Mouse (Mus musculus): ENCODE data around the gene Faap100.
"Not testable (repeated sequence)": the region's sequence is repeated elsewhere in the genome, so short reads cannot be mapped to it uniquely, and the experiment has no call there.

Gene Faap100

DNA sequence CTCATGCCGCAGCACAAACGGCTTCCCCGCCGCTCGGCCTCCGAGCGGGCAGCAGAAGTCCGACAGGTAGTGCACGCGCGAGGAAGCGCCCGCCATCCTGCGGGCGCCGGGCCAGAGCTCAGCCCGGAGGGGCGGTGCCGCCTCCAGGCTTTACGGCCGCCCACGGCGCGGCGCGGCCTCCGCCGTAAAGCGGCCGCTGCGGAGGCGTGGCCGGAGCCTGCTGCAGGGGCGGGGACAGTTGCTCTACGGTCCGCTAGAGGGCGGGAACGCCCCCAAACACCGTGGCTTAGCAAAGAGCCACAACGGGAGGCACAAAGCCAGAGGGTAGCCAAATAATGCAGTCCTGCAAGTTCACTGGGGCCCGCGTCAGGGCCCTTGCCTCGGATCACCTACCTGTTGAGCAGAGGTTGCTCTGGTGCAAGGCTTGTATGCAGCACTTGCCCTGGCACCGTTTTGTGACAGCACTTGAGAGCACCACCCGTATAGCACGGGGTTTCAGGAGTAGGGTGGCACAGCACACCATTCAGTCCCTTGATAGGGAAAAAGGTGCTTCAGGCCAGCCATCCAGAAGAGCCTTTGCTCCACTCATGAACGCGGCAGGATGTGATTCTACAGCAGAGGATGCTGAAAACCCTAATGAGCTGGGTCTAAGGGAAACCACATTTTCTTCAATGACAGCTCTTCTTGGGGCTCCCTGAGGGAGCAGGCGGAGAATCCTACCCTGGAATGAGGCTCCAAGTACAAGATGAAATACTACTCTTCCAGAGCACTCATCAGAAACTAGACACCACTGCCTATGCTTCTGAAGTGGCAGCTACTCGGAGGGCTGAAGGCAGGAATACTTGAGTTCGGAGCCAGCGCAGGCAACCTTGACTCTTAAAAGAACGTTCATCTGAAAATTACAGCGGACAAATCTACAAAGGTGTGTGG lies at the start of gene Faap100:
Gene Faap100, minus strand, starts transcription at position 154 of the 930 bp plus-strand sequence.
- peak; percentile 82 for DNase-seq

DNA sequence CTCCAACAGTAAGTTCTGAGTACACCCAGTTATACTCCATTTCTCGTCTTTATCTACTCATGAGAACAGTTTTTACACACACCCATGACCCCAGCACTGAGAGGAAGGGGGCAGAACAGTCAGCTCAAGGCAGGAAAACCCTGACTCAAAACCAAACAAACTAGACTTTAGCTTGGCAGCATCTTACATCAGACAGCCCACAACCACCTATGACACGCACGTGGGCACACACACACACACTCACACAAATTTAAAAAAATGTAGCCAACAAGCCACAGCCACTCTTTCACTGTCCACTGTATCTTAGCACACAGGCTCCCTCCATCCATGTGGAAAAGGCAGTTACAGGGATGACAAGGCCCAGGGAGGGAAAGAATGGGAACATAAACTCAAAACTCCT lies 48.2 kb upstream of the Faap100 start:
- no peak for DNase-seq

DNA sequence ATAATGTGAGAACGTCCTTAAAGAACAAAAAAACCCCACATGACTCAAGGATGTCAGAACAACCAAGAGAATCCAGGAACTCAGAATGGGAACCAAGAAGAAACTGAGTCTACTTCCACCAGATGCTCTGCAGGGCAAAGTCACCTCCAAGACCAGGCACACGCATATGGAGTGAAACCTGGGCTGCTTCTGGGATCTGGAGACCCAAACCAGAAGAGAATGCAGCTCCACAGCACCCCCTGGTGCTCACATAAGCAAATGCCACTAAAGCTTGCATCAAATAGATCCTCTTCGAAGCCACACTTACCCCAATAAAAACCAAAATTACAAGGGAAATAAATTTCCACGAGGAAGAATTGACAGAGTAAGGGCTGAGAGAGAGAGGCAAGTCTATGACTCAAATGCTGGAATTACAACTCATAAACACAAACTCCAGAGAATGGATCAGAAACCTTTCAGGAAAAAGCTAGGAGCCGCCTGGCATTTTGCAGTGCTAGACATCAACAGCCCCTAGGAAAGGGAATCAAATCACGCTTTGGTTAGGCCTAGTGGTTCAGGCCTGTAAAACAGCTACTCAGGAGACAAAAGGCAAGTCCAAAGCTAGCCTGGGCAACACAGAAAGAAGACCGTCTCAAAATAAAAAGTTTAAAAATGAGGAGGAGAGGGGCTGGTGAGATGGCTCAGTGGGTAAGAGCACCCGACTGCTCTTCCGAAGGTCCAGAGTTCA lies 45.2 kb upstream of the Faap100 start:
- peak; percentile 57 for DNase-seq

DNA sequence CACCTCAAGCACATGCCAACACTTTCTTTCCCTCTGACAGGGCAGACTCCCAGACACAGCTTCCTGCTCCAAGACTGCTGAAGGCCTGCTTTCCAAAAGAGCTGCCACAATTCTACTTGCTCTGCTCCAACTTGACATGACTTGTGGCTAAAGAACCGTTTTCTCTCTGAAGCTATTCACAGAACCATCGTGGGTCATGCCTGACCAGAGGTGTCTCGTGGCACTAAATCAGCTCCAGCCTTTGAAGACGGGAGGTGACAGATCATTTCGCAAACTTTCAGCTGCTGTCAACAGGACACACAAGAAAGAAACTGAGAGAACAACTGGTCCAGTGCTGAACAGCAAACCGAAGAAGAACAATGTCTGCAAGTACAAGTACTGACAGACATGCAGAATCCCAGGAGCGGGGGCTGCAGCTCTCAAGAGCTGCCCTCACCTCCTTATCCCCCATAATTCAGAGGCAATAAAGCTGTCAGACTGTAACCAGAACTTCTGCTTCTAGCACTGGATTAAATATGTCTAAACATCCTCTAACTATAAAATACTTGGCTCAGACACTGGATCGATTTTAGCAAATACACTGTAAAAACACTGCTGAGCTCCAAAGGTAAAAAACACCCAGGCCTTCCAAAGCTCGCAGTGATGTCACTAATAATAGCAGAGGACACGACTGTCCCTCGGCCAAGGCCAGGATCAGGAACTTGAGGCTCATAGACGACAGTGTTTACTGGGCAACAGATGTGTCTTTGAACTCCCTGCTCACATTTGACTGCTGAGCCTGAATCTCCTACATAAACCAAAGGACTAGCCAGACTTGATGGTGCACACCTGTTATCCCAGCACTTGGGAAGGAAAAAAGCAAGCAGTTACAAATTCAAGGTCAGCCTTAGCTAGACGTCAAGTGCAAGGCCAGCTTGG lies 44.3 kb upstream of the Faap100 start:
- no peak for DNase-seq

DNA sequence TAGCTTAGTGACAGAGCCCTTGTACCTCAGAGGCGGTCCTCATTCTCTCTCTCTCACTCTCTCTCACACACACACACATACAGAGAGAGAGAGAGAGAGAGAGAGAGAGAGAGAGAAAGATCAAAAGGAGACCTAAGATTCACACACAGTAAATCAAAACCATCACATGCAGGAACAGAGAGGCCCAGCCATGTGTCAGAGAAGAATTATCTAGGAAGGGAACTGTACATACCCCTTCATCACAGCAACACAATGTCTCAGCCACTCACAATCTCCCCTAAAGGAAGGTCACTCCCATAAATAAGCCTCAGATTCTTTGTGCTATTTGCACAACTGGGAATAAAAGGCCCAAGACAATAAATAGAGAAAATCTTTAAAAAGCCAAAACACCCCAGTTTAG lies 40.0 kb upstream of the Faap100 start:
- DNase-seq, result no peak

DNA sequence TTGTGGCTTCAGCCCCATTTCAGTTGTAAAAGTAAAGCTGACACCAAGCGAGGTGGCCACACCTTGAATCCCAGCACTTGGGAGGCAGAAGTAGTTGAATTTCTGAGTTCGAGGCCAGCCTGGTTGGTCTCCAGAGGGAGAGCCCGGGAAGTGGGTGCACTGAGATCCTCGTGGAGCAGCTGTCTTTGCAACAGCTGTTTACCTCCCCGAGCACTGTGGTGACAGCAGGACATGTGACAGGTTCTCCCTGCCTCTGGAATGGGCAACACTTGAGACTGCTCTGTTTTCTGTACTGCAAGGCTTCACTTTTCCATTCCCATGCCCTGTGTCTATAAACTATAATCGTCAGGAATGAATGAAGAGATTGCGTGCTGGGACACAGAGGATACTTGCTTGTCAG lies 39.3 kb upstream of the Faap100 start:
- DNase-seq, result no peak

DNA sequence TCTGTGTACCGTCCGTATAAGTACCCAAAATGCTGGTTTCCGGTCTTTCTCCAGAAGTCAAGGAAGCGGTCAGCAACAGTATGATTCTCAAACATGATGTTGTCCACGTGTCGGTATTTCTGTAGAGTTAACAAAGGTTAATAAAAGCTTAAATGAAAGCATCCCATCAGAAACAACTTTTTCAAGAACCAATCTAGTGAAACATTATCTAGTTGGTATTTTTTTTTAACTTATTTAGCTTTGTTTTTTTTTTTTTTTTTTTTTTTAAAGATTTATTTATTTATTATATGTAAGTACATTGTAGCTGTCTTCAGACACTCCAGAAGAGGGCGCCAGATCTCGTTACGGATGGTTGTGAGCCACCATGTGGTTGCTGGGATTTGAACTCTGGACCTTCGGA lies 35.1 kb upstream of the Faap100 start:
- not testable (repeated sequence) for DNase-seq

DNA sequence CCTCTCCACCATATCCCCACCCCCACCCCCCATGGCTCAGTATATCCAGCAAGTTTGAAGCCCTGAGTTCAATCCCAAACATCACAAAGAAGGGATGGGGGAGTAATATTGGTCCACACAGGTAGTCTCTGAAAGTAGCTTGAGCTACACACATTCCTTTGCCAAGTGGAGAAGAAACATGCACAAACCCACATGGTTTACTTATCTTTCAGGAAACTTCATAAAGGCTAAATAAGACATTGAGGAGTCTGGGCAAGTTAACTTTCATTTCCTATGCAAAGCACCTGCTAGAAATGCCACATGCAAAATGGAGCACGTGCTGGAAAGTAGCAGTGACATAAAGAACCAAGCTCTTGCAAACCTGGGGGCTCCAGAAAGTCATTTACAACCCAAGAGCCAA lies 27.9 kb upstream of the Faap100 start:
- DNase-seq, result no peak

DNA sequence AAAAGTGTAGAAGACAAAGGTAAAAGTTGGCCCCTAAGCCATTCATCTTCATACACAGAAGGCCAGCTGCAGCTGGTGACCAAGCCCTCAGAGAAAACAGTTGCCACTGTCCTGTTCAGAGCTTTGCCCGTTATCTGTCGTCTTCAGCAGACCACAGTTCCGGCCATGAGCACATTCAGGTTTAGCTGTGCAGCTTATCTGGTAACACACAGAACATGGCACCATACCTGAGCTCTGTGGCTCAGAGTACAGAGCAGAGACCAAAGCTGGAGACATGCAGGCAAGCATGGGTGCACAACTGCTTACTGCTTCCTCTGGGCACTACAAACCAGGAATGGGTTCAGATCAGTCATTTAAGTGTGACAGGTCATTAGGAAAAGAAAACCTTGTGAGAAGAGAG lies 27.3 kb upstream of the Faap100 start:
- no peak for DNase-seq

DNA sequence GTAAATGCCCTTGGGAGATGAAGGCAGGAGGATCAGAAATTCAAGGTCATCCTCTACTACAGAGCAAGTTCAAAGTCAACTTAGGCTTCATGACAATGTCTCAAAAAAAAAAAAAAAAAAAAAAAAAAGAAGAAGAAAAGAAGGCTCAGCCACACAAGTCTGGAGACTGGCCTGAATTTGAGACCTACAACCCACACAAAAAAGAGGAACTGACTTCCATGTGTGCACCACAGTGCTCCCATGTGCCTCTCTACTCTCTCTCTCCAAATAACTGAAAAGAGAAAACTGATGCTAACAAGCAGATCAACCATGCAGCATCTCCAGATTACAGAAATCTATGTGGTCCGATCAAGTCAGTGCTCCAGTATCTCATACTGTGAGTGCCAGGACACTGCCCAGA lies 26.2 kb upstream of the Faap100 start:
- no peak for DNase-seq

DNA sequence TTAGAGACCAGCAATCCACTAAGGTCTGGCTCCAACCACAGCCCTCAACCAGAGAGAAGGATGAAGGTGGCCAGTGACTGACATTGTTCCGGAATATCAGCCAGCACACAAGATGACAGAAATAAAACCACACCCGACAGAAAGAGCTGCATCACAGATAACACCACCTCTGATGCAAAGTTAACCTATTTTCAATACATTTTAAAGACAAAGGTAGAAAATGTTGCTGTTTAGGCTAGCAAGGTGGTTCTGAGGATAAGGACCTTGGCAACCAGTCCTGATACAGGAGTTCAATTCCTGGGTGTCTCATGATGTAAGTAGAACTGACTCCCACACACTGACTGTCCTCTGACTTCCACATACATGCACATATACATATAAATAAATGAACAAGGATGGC lies 20.8 kb upstream of the Faap100 start:
- no peak for DNase-seq

DNA sequence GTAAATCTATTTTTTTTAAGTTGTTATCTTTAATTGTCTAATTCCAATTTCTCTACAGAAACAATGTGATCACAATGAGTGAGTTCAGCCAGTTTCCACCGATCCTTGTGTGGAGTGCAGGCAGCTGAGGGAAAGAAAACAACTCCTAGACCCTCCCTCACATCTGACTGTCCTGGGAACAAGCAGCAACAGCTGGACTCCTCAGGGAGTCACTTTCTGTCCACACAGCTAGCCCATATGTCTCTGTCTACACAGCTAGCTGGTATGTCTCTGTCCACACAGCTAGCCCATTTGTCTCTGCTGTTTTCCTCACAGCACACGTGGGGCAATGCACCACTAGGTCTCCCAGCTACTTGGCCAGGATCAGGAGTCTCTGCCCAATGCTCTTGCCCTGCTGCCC lies 19.0 kb upstream of the Faap100 start:
- no peak for DNase-seq

DNA sequence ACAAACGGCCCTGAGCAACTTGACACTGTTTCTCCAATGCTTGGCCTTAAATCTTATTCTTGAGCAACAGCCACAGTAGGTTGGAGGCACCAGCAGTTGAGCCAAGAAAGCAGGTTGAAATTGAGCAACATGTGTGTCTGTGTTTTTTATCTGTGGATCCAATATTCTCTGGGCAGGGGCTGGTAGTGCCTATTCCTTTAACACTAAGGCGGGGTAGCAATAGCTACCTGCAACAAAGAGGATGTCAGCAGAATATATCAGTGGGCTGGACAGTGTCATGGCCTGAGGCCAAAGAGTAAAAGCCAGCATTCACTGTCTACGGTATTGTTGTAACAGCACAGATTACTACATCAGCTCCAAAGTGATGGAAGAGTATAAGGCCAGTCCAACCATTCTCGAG lies 17.1 kb upstream of the Faap100 start:
- no peak for DNase-seq

DNA sequence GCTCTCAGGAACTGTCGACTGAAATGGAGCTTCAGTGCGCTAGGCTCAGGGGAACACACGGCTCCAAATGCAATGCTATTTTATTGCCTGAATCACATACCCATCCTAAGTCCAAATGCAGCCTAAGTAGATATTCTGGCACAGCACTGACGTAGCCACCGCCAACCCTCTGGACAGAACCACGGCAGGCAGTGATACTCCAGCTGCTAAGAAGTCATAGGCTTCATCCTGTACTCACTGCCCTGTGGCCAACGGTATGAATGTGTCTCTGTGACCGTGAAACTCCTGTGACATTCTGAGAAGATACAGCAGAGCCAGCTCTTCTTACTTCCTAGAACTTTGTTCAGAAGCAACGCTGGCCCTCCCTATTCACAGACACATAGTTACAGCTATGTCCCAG lies 10.0 kb upstream of the Faap100 start:
- no peak for DNase-seq

DNA sequence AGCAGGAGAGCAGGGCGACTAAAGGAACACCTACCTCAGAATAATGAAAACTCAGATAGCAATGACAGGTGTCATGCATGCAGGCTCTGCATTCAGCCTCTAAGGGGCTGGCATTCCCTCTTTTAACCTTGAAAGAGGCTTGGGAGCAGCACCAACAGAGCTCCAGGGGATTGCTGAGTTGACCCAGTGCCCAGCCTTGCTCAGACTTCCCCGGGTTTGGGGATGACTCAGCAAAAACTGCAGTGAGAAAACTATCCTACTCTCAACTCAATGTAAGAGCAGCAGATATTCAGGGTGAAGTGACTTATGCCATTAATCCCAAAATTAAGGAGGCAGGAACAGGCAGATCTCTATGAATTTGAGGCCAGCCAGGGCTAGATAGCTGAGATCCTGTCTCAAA lies 8.6 kb upstream of the Faap100 start:
- DNase-seq, result no peak

DNA sequence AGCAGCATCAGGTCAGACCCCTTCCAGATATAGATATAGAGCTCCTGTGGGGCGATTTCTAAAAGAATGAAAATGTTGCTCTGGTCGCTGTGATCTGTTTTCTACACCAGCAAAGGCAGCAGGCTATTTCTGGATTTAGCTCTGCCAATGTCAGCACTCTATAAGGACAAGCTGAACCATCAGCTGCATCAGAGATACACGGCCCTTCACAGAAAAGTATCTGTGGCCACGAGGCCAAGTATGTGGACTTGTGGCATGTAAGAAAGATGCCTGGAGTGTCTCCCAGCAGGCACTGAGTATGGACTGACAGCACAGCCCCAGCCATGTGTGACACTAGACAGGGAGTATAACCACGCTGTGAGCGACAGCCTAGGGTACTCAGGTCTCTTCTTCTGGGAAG lies 8.1 kb upstream of the Faap100 start:
- DNase-seq, result no peak

DNA sequence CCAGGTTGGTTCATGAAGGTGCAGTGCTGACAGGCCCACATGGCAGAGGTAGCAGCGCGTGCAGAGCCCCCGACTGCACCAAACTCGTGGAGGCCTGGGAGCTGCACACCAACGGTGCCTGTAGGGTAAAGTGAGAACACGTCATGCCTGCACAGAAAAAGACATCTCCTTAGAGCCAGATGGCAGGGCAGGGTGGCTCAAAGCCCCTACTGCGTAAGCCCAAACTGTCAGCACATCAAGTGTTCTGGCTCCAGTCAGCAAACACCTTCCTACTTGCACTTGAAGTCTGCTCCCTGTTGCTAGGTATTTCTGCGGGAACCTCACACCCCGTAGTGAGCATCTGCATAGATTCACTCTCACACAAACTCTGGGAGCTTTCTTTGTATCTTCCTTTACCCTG lies 3.9 kb upstream of the Faap100 start:
- DNase-seq, result no peak

DNA sequence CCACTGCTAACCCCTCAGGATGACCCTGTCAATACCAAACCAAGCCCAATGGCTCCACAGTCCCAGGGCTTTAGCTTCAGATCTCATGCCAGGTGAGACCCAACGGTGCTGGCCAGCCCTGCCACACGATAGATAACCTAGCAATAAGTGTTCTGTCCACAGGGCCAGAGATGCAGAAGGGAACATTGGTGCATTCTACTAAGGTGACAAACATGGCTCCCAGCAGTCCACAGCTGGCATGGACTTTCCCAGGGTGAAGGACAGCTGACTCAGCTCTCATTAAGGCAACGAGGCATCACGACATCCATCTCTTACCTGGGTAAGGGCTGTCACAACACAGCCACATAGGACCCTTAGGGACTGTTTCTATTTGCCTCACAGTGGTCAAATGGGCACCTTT lies 2.6 kb upstream of the Faap100 start:
- DNase-seq, result no peak

DNA sequence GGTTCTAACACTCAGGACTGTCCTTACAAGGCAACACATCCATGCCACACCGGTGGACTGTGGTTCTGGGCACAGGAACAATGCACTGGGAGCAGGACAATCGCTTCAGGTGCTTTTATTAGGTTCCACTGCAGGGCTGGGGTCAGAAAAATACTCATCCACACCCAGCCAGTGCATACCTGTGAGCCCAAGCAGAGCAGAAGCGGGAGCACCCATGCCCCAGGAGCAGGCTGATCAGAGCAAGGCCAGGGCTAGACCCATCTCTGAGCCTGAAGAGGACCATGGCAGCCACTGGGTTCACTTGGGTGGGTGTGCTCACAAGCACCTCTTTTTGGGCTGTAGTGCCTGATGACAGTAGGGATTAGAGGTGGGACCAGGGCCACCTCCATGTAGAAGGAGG lies 1.7 kb upstream of the Faap100 start:
- DNase-seq, result no peak

DNA sequence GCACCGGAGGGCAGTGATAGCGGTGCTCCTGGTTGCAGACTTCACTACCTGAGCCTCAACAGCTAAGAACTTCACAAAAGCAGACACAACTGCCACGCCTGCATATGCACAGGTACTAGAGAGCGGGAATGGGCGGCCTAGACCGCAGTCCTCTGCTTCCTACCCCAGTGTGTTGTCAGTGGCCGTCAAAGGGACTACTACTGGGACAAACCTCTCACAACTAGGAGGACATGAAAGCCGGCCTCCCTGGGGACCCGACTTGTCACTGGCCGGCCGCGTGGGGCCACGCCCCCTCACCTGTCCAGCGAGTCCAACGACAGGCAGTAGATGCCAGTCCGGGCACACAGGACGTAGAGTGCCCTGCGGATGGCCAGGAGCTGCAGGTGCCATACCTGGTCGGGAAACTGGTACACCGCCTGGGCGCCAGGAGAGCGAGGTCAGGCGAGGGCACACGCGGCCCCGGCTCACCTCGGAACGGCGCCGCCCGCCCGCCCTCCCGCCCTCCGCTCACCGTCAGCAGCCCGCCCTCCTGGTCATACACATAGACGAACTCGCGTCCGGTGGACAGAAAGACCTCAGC lies 443 bp downstream of the Faap100 start:
- peak; percentile 49 for DNase-seq

DNA sequence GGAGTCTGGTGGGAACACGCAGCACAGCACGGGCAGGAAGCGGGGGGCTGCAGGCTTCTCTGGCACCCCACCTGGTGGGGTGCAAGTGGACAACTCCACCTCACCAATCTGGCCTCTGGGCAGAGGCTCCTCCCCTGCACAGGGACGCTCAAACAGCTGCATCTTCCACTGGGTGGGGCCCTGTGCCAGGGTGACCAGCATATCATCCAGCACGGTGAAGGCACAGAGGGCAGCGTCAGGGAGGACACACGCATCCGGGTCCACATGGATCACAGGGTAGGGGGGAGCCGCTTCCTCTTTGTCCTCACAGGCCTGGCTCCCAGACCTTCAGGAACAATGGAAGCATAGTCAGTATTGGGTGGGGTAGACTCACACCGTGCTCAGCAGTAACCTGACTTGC lies 1.2 kb downstream of the Faap100 start:
- no peak for DNase-seq

DNA sequence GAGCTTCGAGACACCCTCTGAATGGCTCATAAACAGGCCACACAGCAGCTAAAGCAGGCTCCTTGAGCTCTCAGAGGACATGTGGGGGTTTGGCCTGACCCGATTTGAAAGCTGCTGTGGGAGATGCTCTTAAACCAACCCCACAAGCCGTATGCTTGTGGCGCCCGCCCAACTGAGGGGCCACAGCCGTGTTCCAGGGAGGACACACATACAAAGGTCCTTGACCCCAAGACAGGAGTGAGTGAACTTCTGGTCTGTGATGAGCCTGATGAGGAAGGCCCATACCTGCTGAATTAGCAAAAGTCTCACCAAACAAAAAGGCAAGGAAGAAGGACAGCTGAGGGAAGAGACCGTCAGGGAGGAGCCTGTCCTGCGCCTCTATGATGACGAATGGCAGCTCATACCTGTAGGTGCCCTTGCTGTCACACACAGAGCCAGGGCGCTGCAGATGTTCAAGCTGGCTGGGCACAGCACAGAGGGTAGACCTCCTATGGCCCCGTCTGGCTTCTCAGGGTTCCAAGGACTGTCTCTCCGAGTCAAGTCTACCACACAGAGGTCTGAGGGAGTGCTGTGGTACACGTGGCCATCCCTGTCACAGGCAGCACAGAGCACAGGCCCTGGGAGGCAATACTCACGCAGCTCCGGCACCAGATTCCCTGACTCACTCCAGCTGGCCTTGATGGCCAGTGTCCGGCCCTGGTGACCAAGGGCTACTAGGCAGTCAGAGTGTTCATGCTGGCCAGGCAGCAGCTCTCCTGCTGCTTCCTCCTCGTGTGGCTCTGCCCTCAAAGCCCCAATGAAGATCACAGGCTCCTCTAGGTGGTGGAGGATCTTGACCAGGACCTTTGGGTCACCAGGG lies 2.0 kb downstream of the Faap100 start:
- DNase-seq, result no peak

Measured in cerebellum, adult 8-10 months (tissue).